Mouse (Mus musculus) stomach, adult 2 months (tissue): ENCODE data around the gene Gm42715. TPM values are rescaled to one million over a fixed set of nuclear protein-coding genes. Genes with fewer than 3 reads are reported as not detected.

Experiments
- polyA plus RNA-seq: library from polyadenylated mRNA; depleted of rRNA; stranded (reverse); fragments of >200 nt; gene quantifications from 2 replicates; pipeline ENCODE4 v1.2.3, GENCODE M21; 2012; rRNA removed

Gene Gm42715
- polyA plus RNA-seq: 5.0 and 5.1 TPM in 2 replicates

DNA sequence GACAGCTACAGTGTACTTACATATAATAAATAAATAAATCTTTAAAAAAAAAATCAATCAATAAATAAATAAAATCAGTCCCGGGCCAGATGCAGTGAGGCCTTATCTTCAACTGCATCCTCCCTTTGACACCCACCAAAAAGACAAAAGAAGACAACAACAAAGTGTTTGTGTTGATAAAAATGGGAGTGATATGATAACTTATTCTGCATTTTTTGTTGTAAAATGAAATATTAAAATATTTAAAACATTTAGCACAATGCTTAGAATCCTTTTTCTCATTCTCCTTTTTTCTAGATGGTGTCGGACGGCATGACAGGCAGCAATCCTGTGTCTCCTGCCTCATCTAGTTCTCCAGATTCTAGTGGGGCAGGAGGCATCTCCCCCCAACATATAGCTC lies at the start of gene Gm42715:
Gm42715 (plus strand) TSS at position 301 of the 400 bp plus-strand sequence.

DNA sequence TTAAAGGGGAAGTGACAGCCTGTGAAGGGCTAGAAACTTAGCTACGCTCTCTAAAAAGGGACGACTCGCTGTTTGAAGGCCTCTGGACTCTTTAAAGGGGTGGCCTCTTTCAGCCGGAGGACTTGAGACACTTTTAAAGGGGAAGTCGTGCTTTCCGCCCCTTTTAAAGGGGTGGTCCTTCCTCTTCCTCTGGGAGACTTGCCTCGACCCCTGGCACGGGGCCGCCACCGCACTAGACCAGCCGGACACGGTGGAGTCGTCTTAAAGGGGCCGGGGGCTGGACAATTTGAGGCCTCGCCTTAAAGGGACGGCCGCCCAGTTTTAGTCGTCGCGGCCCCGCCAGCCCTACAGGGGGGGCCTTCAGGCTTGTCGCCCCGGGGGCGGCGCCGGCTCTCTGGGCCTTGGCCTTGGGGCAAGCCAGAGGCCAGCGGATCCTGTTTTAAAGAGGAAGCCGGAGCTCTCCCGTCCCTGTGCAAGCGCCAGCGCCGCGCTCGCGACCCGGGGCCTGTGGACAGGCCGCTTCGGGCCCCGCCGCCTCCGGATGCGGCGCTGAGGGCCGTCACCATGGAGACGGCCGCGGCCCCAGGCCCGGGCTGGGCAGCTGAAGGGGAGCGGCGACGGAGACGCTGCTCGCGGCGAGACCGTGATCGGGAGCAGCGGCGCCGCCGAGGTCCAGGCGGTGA lies 40.6 kb upstream of the Gm42715 start, which contains the start of gene Fbrs:
Fbrs (plus strand) TSS at position 565 of the 683 bp plus-strand sequence.

DNA sequence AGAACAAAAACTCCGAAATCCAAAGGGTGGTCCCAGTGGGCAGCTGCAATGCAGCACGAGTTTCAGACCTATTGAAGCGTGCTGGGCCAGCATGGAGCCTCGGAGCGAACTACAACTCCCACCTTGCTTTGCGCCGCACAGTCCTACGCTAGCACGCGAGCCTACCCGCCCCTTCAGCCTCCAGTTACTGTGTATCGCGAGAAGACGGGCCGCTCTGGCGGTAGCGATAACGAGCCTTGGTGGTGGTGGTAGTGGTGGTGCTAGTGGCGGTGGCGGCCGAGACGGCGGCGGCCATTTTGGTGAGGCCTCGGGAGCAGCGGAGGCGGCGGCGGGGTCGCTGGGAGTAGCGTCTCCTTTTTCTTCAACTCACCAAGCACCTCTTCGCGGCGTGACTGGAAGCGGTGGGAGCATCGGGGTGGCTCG lies 7.6 kb upstream of the Gm42715 start, which contains the start of gene Srcap:
Srcap (plus strand) TSS at position 176 of the 423 bp plus-strand sequence.

DNA sequence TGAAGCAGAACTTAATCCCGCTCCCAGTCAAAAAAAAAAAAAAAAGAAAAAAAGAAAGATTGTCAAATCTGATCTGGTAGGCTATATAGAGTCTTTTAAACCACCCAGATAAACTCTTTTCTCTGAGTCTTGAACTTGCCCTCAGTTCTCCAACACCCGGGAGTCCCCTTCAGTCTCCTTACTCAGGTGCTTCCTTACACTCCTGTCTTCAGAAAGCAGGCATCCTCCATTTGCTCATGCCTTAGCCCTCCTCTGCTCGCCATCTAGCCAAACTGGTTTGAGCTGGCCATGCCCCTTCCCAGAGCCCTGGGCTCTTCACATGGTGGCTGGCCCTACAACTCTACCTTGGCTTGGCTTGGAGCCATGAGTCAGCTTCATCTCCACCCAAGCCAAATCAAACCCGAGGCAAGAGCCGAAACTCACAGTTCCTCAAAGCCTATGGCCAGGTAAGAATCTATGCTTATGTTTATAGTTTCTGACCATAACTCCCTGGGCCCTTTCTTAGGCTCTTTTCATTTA lies 42.0 kb downstream of the Gm42715 start, which contains the start of gene Tmem265:
Tmem265 (plus strand) TSS at position 51 of the 519 bp plus-strand sequence.

DNA sequence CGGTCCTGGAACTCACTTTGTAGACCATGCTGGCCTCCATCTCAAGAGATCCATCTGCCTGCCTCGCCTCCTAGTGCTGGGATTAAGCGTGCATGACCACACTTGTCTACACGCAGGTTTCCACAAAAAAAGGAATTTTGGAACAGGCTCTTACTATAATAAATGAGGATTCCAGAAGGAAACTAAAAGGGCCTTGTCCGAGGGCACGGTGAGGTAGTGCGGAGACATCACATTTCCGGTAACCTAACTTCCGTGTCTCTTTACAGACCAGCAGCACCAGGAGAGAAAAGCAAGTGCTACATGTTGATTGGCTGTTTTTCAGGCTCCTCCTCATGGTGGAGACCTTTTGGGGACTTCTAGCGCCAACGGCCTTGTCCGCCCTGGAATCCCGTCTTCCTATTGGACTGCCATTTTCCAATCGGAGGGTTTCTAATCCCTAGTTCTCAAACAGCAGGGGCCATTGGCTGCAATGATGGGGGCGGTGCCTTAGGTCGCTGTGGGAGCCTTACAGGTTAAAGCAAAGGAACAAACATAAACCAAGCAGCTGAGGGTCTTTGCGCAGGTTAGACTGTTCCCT lies 53.6 kb downstream of the Gm42715 start, which contains the start of gene Phkg2:
Phkg2 (plus strand) TSS at position 446 of the 577 bp plus-strand sequence.

DNA sequence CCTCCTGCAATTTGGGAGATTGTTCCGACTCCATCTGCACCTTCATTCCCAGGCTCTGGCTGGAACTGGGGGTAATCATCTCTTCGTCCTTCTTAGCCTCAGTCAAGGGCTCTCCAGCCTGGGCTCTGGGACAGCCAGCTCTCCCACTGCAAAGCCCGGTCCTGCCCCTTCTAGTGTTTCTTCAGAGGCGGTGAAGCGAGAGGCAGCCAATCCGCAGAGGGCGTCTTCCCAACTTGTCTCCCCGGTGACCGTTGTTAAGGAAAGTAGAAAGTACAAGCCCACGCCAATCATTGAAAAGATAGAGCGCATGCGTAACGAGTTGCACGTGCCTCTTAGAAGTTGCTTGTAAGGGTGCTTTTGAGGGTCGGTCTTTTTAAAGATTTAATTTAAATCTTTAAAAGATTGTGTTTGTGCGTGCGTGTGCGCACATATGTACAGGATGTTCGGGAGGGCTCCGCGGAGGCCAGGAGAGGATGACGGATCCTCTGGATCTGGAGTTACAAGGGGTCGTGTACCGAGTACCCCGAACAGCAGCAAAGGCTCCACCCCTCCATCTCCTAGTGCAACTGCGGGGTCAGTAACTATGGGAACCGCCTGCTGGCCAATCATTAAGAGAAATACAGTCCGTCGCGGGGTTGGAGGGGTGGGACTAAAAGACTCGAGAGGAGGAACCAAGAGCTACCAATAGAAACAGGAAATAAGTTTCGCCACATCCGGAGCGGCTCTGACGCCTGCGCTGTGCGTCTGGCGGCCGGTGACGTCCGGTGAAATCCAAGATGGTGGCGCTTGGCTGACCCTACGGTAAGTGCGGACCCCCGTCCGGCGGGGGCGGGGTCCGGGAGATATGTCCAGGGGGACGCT lies 68.9 kb downstream of the Gm42715 start, which contains the start of the genes Ccdc189 and Rnf40:
Ccdc189 (minus strand) TSS at position 585 of the 861 bp plus-strand sequence.
Rnf40 (plus strand) TSS at position 757 of the 861 bp plus-strand sequence.

DNA sequence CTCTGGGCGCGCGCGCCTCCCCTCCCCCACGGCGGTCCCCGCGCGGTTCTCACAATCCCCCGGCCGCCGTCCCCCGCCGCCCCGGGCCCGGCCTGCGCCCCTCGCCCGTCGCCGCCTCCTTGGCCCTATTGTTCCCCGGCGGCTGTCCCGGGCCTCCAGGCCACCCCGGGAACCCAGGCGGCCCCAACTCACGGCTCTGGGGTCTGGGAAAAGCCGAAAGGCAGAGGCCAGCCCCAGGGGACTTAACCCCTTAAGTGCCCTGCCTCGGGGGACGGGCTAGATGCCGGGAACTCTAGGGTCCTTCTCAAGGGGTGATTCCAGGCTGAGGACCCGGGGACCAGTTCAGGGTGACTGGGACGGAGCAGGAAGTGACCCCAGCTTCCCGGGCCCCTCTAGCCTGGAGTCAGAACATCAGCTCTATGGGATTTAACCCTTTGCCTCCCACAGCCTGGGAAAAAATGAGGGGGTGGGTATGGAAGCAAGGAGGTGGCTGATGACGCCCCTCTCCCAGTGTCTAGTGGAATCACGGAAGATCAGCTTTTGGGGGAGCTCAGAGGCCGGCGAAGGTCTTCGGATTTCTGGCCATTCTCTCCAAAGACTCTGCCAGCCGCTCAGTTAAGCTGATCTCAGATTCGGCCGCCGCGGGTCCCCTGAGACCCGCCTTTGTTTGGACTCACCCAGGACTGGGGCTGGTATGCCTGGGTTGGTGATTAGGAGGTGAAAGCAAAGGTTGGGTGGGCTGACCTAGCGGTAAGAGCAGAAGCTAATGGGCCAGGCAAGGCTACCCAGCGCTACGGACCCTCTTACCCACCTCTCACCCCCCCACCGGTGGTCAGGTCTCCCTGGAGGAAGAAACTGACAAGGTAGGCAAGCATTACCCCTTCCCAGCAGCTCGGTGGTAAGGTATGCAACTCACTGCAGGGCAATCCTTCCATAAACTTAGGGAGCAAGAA lies 95.8 kb downstream of the Gm42715 start, which contains the start of gene Zfp629:
Zfp629 (minus strand) TSS at position 907 of the 953 bp plus-strand sequence.

Other genes with a start within 250 kb of the Gm42715 start
- gene Sephs2, start 245.5 kb upstream of the Gm42715 start, polyA plus RNA-seq: 9.4 and 16.9 TPM in 2 replicates
- gene Itgal, start 223.3 kb upstream of the Gm42715 start, polyA plus RNA-seq: 1.0 and 1.3 TPM in 2 replicates
- gene Zfp768, start 174.0 kb upstream of the Gm42715 start, polyA plus RNA-seq: 18.3 and 25.5 TPM in 2 replicates
- gene Zfp747, start 143.5 kb upstream of the Gm42715 start, polyA plus RNA-seq: 3.3 and 4.0 TPM in 2 replicates
- gene 9130019O22Rik, start 132.4 kb upstream of the Gm42715 start, polyA plus RNA-seq: 1.2 and 1.4 TPM in 2 replicates
- 2.8 and 3.5 TPM in 2 replicates for gene E430018J23Rik, start 126.0 kb upstream of the Gm42715 start, polyA plus RNA-seq
- 2.2 and 2.6 TPM in 2 replicates for gene Zfp764, start 112.8 kb upstream of the Gm42715 start, polyA plus RNA-seq
- gene Zfp688, start 97.5 kb upstream of the Gm42715 start, polyA plus RNA-seq: 14.0 and 16.3 TPM in 2 replicates
- 1.6 and 1.9 TPM in 2 replicates for gene Zfp689, start 70.4 kb upstream of the Gm42715 start, polyA plus RNA-seq
- 33.3 and 47.2 TPM in 2 replicates for gene Prr14, start 60.0 kb upstream of the Gm42715 start, polyA plus RNA-seq
- gene Fbrs, start 40.4 kb upstream of the Gm42715 start, polyA plus RNA-seq: 20.3 and 21.3 TPM in 2 replicates
- 5.6 and 8.6 TPM in 2 replicates for gene Srcap, start 7.6 kb upstream of the Gm42715 start, polyA plus RNA-seq
- gene Tmem265, start 41.8 kb downstream of the Gm42715 start, polyA plus RNA-seq: 2.9 and 4.0 TPM in 2 replicates
- gene Phkg2, start 53.8 kb downstream of the Gm42715 start, polyA plus RNA-seq: 20.4 and 20.7 TPM in 2 replicates
- gene Ccdc189, start 69.0 kb downstream of the Gm42715 start, polyA plus RNA-seq: 1.3 and 1.7 TPM in 2 replicates
- gene Rnf40, start 69.2 kb downstream of the Gm42715 start, polyA plus RNA-seq: 8.0 and 9.1 TPM in 2 replicates
- gene Zfp629, start 96.2 kb downstream of the Gm42715 start, polyA plus RNA-seq: 2.6 and 3.5 TPM in 2 replicates
- 20.6 and 22.6 TPM in 2 replicates for gene Bcl7c, start 189.3 kb downstream of the Gm42715 start, polyA plus RNA-seq
- 20.2 and 35.6 TPM in 2 replicates for gene Ctf1, start 193.2 kb downstream of the Gm42715 start, polyA plus RNA-seq
- not detected in 2 replicates for gene Ctf2, start 212.6 kb downstream of the Gm42715 start, polyA plus RNA-seq
- gene Fbxl19, start 225.0 kb downstream of the Gm42715 start, polyA plus RNA-seq: 22.9 and 30.3 TPM in 2 replicates